Mouse (Mus musculus): Measurements from ENCODE around the gene Olfr437. TPM values are rescaled to one million over a fixed set of nuclear protein-coding genes. Genes with fewer than 3 reads are reported as not detected.
"Not testable (repeated sequence)": the region's sequence is repeated elsewhere in the genome, so short reads cannot be mapped to it uniquely, and the experiment has no call there.

The Olfr437 gene
- polyA plus RNA-seq, 1 experiment = not detected

DNA sequence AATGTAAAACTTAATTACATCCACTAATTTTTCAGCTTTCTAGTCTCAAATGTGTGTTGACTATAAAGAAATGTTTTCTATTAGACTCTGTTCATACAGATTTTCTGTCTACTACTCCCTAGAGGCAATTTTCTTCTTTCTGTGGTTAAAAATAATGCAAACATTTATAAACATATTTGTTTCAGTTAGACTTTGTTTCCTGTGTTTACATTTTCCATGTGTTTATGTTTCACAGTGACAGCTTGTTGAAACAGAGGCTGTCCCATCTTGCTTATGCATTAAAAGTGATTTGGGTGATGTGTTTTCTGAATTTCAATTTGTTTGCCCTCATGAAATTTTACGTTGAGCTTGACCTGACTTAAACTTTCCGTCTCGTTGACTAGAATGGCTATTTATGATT lies 27.9 kb downstream of the Olfr437 start:
- no peak overlapping the region for H3K27ac ChIP-seq (ENCODE audit: insufficient read depth, low read depth, low read length)
- H3K27me3 ChIP-seq (ENCODE audit: control insufficient read depth, insufficient read depth, low read length) = no peaks in the 10 kb centered on the region
- 71% methylated on average over 3 of the region's 3 CpGs for WGBS
- TF ChIP-seq CTCF (IDR thresholded peaks at IDR 0.05; ENCODE audit: extremely low read depth, insufficient read length, insufficient replicate concordance, low read depth, low read length) (no peak), POLR2A (IDR thresholded peaks at IDR 0.05; ENCODE audit: low read depth, low read length) (no peak)
- H3K4me3 ChIP-seq (ENCODE audit: low read depth, low read length) = no peak overlapping the region
- H3K4me1 ChIP-seq (ENCODE audit: control insufficient read depth, insufficient read depth, insufficient read length, low read length) = no peaks in the 10 kb centered on the region
- no peaks in the 10 kb centered on the region for H3K36me3 ChIP-seq (ENCODE audit: control insufficient read depth, insufficient read depth, low read length)

DNA sequence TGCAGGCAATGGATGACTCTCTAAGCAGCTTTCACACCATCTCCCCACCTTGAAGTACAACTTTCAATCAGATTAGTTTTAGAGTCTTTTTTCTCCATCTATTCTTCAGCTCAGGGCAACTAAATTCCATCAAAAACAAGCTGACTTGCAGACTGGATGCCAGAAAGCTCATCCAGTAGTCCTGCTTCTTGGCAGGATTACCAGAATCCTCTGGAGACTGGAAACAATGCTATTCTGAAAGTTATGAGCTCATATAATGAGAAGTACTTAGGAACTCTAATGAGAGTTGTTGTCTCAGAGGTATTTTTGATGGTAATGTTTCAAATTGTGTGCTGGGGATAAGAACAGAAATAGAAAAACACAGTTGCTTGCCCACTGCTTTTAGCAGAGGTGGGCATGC lies 33.7 kb downstream of the Olfr437 start, which contains the start of gene Olfr435:
Gene Olfr435 (plus strand): TSS at position 366 of the 400 bp plus-strand sequence.
- no peak within 1 kb of the TSS for H3K4me3 ChIP-seq (ENCODE audit: low read depth, low read length)
- H3K27me3 ChIP-seq (ENCODE audit: control insufficient read depth, insufficient read depth, low read length) = no peaks in the 10 kb centered on the region
- H3K4me1 ChIP-seq (ENCODE audit: control insufficient read depth, insufficient read depth, insufficient read length, low read length) = no peaks in the 10 kb centered on the region
- H3K36me3 ChIP-seq (ENCODE audit: control insufficient read depth, insufficient read depth, low read length) = no peaks in the 10 kb centered on the region
- TF ChIP-seq CTCF (IDR thresholded peaks at IDR 0.05; ENCODE audit: extremely low read depth, insufficient read length, insufficient replicate concordance, low read depth, low read length) (no peak), POLR2A (IDR thresholded peaks at IDR 0.05; ENCODE audit: low read depth, low read length) (no peak)
- H3K27ac ChIP-seq (ENCODE audit: insufficient read depth, low read depth, low read length) = no peak within 1 kb of the TSS

DNA sequence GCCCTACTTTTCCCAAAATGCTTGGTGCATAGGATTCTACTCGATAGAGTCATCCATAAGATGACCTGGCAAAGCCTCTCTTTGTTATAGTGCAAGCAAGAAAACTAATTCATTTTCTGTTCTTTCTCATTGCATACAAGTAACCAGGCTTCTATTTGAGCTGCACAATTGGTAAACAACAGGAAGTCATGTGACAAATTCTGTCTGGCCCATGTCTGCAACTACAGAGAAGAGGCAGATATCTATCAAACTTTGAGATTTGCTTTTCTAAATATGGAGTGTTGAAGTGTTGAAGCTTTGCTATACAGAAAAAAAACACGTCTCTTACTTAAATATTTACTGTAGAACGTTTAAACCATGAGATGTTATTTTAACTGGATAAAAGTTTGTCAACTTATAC lies 35.0 kb downstream of the Olfr437 start:
- Histone ChIP-seq H3K4me1 (ENCODE audit: control insufficient read depth, insufficient read depth, insufficient read length, low read length) (no peaks in the 10 kb centered on the region), H3K27me3 (ENCODE audit: control insufficient read depth, insufficient read depth, low read length) (no peaks in the 10 kb centered on the region), H3K4me3 (ENCODE audit: low read depth, low read length) (no peak overlapping the region), H3K36me3 (ENCODE audit: control insufficient read depth, insufficient read depth, low read length) (no peaks in the 10 kb centered on the region), H3K27ac (ENCODE audit: insufficient read depth, low read depth, low read length) (no peak overlapping the region)
- WGBS = 57% methylated on average over 3 of the region's 3 CpGs
- no peak for TF ChIP-seq CTCF (IDR thresholded peaks at IDR 0.05; ENCODE audit: extremely low read depth, insufficient read length, insufficient replicate concordance, low read depth, low read length)

DNA sequence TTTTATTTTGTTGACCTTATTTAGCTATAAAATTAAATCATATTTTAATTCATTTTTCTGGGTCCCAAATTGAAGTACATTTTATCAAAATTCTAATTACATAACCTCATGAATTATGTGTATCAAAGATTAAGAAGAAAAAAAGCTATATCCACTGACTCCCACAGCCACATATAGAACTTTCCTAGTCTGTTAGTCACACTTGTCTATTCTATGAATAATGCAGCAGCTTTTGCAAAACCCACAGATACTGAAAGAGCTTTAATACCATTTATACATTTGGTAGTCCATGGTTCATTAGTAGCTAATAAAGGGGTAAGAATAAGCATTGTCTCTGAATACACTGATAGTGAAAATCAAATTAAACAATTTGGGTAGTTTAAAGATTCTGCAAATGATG lies 39.7 kb downstream of the Olfr437 start:
- no peak overlapping the region for H3K27ac ChIP-seq (ENCODE audit: insufficient read depth, low read depth, low read length)
- no peaks in the 10 kb centered on the region for H3K36me3 ChIP-seq (ENCODE audit: control insufficient read depth, insufficient read depth, low read length)
- no peaks in the 10 kb centered on the region for H3K27me3 ChIP-seq (ENCODE audit: control insufficient read depth, insufficient read depth, low read length)
- no peaks in the 10 kb centered on the region for H3K4me1 ChIP-seq (ENCODE audit: control insufficient read depth, insufficient read depth, insufficient read length, low read length)
- TF ChIP-seq CTCF (IDR thresholded peaks at IDR 0.05; ENCODE audit: extremely low read depth, insufficient read length, insufficient replicate concordance, low read depth, low read length) (no peak), POLR2A (IDR thresholded peaks at IDR 0.05; ENCODE audit: low read depth, low read length) (no peak)
- H3K4me3 ChIP-seq (ENCODE audit: low read depth, low read length) = no peak overlapping the region

DNA sequence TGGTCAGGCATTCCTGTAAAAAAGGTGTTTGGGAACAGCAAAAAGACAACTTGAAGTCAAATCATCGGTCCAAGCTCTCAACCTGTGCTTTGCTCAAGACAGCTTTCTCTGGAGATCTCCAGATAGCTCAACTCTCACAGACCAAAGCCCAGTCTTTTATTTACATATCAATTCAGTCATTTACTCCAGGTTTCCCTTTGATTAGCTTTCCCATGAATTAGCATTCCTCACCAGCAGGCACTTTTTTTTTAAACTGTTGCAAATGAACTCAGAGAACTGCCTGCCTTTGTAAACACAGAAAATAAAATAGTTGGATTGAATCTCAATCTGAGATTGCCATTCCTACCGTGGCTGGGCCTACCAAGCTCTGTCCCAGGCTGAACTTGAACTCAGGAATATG lies 42.3 kb downstream of the Olfr437 start:
- TF ChIP-seq CTCF (IDR thresholded peaks at IDR 0.05; ENCODE audit: extremely low read depth, insufficient read length, insufficient replicate concordance, low read depth, low read length) (no peak), POLR2A (IDR thresholded peaks at IDR 0.05; ENCODE audit: low read depth, low read length) (no peak)
- WGBS = 36% methylated on average over 2 of the region's 2 CpGs
- no peak overlapping the region for H3K27ac ChIP-seq (ENCODE audit: insufficient read depth, low read depth, low read length)
- no peaks in the 10 kb centered on the region for H3K36me3 ChIP-seq (ENCODE audit: control insufficient read depth, insufficient read depth, low read length)
- H3K4me1 ChIP-seq (ENCODE audit: control insufficient read depth, insufficient read depth, insufficient read length, low read length) = no peaks in the 10 kb centered on the region
- H3K27me3 ChIP-seq (ENCODE audit: control insufficient read depth, insufficient read depth, low read length) = no peaks in the 10 kb centered on the region
- H3K4me3 ChIP-seq (ENCODE audit: low read depth, low read length) = no peak overlapping the region

DNA sequence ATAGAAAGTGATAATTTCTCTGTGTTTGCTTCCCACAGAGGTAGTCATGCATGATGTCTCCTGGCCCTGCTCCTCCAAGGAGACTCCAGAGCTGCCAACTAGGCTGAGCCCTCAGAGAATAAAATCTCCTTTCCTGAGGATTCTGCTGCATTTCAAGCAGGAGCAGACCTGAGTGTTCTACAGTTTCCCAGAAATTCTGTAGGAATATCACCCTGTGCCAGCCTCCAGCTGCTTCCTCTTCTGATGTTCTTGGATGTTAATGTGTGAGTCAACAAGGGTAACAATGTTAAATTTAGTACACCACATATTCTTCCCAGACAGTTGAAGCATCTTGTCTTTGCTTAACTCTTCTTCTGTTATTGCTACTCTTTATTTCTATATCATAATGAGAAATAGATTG lies 49.8 kb downstream of the Olfr437 start, which contains the start of gene Olfr434:
Gene Olfr434 (plus strand): TSS at position 149 of the 400 bp plus-strand sequence.
- H3K36me3 ChIP-seq (ENCODE audit: control insufficient read depth, insufficient read depth, low read length); H3K4me3 ChIP-seq (ENCODE audit: low read depth, low read length); H3K4me1 ChIP-seq (ENCODE audit: control insufficient read depth, insufficient read depth, insufficient read length, low read length); H3K27ac ChIP-seq (ENCODE audit: insufficient read depth, low read depth, low read length); H3K27me3 ChIP-seq (ENCODE audit: control insufficient read depth, insufficient read depth, low read length): not testable (repeated sequence)

Other genes starting within 250 kb of the Olfr437 start
- gene Olfr446, start 241.9 kb upstream of the Olfr437 start, polyA plus RNA-seq (2012; rRNA removed) = not detected in 2 replicates
- not detected in 2 replicates for gene Olfr444, start 214.2 kb upstream of the Olfr437 start, polyA plus RNA-seq (2012; rRNA removed)
- gene Olfr441, start 56.9 kb upstream of the Olfr437 start, polyA plus RNA-seq (2012; rRNA removed) = not detected in 2 replicates
- gene Olfr237-ps1, start 16.7 kb upstream of the Olfr437 start, polyA plus RNA-seq (2012; rRNA removed) = not detected in 2 replicates
- gene Olfr13, start 8.9 kb downstream of the Olfr437 start, polyA plus RNA-seq (2012; rRNA removed) = not detected in 2 replicates
- gene Olfr435, start 33.9 kb downstream of the Olfr437 start, polyA plus RNA-seq (2012; rRNA removed) = not detected in 2 replicates
- not detected in 2 replicates for gene Olfr434, start 49.7 kb downstream of the Olfr437 start, polyA plus RNA-seq (2012; rRNA removed)
- gene Olfr47, start 68.2 kb downstream of the Olfr437 start, polyA plus RNA-seq (2012; rRNA removed) = not detected in 2 replicates
- gene Arhgef5, start 102.3 kb downstream of the Olfr437 start, polyA plus RNA-seq (2012; rRNA removed) = 19.6 and 47.1 TPM in 2 replicates
- gene Nobox, start 146.3 kb downstream of the Olfr437 start, polyA plus RNA-seq (2012; rRNA removed) = not detected in 2 replicates